Mouse (Mus musculus) fat pad, adult 2 months (tissue): ENCODE data around the gene Ms4a4d.
"Not testable (repeated sequence)": the region's sequence is repeated elsewhere in the genome, so short reads cannot be mapped to it uniquely, and the experiment has no call there.

ENCODE experiments used
- DNase-seq: peaks from one replicate; pipeline ENCODE4 v3.0.0-alpha.2; 2011; ENCODE audit warnings: low read depth, low spot score; ENCODE audit errors: extremely low read depth

The Ms4a4d gene

DNA sequence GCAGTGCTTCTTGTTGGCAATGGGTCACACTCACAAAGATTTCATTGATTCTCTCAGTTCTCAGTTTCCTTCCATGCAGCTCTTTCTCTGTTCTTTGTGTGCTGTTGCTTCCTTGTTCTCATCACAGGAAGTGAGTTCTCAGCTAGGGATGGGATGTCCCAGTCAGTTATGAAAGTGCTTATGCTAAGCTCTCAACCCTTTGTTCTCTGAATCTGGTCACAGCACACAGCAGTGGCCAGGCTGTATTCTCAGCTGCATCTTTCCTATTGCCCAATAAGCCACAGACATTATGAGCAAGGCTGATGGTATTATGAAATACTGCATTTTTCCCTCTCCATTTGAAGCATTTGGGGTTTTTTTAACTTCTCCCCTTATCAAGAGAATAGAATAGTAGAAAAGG is 23.0 kb downstream of the Ms4a4d start:
- not testable (repeated sequence) for DNase-seq

DNA sequence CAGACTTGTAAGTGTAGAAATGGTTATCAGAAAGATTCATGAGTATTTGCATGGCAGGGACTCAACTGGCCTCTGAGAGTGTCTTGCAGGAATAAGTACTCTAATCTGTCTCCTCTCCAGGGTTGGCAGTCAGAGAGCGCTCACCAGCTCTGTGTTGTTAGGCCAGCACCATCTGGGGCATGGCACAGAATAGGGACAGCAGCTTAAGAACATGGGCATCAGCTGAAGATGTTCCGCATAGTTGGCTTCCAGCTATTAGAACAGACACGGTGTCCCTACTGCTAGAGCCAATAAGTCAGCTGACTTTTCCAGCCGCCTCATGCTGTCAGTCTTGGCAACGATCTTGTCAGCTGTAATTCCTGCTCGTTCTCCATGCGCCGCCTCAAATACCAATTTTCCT is 38.4 kb downstream of the Ms4a4d start:
- no peak for DNase-seq

DNA sequence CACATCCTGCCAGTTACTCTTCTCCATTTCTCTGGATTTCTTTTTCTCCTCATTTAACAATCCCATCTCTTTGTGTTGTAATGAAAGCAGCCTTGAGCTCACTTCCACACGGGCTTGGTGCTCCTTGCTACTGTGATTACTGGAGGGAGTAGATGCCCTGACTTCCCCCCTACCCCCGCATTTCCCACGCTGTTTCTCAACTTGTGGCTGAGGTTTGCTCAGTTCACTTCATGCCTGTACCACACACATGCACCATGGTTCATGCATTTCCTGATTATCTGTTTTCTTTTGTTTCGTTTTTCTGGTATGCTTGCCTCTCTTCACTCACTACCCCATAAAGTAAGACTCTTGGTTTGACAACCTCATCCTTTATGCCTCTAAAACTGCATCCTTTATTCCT is 52.6 kb downstream of the Ms4a4d start:
- DNase-seq, result no peak

DNA sequence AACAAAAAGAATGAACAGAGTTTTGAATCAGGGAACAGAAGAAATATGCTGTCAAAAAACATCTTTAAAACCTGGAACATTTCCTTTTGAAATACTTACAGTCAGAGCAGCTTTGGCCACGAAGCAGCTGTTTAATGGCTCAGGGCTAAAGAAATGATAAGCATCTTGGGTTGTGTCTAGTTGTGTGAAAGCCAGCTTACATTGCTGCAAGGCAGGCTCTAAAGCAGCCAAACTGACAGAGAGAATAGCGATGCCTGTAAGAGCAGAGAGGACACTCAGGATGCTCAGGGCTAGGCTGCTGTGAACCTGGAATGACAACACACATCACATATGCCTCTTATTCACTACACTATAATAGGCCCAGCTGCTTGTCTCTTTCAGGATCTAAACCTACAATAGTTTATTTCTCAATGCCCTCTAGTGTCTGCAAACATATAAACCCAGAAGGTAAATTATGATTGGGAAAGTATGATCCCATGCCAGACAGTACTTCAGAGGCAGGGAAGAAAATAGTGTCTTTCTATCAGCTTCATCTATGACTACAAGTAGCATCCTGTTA is 53.4 kb downstream of the Ms4a4d start:
- DNase-seq, result no peak

DNA sequence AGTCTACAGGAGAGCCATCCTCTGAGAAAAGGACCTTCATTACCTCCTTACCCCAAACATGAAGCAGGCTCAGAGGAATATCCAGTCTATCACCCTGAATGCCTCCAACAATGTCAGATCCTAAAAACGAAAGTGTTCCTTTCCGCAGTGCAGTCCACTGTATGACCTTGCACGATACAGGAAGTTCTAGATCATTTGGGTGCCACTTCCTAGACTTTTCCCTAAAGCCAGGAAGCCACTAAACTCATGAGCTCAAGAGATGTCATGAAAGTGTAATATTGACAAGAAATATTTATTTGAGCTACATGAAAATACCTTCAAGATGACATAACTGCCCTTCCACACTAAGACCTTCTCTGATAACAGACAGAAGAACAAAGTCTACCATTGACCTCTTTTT is 64.7 kb downstream of the Ms4a4d start:
- DNase-seq, result no peak

DNA sequence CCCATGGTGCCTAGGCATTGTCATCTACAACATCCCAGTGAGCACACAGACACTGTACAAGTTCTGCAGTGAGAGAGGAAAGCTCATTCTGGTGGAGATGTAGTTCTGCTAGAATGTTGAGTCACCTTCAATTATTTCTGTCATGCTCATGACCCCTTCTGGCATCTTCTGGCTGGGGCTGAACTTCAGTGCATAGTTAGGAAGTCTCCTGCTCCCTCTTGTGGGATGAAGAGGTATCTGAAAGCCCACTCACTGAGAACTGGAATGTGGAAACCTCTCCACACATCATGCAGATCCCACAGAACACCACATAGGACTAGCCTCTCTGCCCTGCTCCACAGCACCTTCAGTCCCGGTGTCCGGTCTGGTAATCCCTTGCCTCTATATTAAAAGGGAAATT is 65.4 kb downstream of the Ms4a4d start:
- no peak for DNase-seq

DNA sequence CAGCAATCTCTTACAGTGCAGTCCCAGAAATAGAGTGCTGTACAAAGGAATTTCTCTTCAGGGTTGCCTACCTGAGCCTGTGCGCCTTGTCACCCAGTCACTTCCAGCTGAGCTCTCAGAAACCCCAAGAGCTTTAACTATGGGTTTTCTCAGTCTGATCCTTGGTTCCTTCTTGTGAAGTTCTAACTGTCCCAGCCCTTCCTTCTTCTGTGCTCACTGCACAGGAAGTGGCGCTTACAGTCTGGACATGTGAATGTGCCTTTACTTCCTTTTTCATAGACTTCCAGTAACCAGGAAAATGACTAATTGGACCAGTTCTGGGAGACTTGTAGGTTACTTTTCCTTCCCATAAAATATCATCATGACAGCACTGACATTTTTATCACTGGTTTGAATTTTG is 68.0 kb downstream of the Ms4a4d start, which contains the start of gene Ms4a6d:
Gene Ms4a6d (minus strand): TSS at position 247 of the 400 bp plus-strand sequence.
- DNase-seq, result no peak
